In the genomic region with DNA sequence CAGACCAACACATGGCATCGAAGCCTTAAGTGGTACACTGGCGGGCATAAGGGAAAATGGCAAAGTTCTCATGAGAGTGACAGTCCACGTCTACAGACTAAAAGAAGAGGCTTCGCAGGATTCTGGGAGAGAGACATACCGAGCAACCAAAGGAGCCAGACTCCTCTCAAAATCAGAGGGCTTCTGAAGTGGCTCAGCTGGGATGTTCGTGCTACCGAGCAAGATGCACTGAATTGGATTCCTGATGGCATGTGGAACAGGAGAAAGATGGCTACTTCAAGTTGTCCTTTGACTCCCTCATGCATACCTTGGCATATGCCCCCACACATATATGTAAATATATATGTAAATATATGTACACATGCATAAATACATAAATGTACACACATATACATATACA, we compare ENCODE assay signal across 16 mouse cellular contexts.
"Had no signal": no experiment of that assay in that cellular context is flagged by ENCODE, and none has a peak within 500 bp of the region (broad histone marks: within the 10 kb centered on the region; RNA-seq: fewer than 3 reads in every experiment).

No protein-coding gene starts in this region.

- H3K9me3 ChIP-seq: neural tube, embryonic 13.5 days; neural tube, embryonic 15.5 days; stomach, embryonic 15.5 days had no signal

- H3K9ac ChIP-seq: neural tube, embryonic 13.5 days; neural tube, embryonic 15.5 days; stomach, embryonic 15.5 days had no signal

- H3K36me3 ChIP-seq: neural tube, embryonic 13.5 days; neural tube, embryonic 15.5 days; stomach, embryonic 15.5 days had no signal

- H3K27me3 ChIP-seq: neural tube, embryonic 13.5 days; neural tube, embryonic 15.5 days; stomach, embryonic 15.5 days had no signal

- DNase-seq: retina, postnatal 1 day; right cerebral cortex, adult 18-20 months; right cerebral cortex, postnatal 14 days; right cerebral cortex, postnatal 25 days; right cerebral cortex, postnatal 4 days; spleen, adult 18-20 months; thymus, adult 18-20 months; thymus, adult 2 months; thymus, postnatal 14 days; thymus, postnatal 25 days; thymus, postnatal 36 days; thymus, postnatal 4 days had no signal

- H3K27ac ChIP-seq: neural tube, embryonic 13.5 days; neural tube, embryonic 15.5 days; stomach, embryonic 15.5 days; stomach, postnatal 0 days had no signal

- H3K4me2 ChIP-seq: neural tube, embryonic 13.5 days; neural tube, embryonic 15.5 days; stomach, embryonic 15.5 days had no signal

- H3K4me3 ChIP-seq: neural tube, embryonic 13.5 days; neural tube, embryonic 15.5 days; stomach, embryonic 15.5 days had no signal
